Mouse (Mus musculus) embryo, embryonic 11 days (tissue): Measurements from ENCODE around the gene Atp8a2.
A peak's percentile ranks its signal among the peaks of the same experiment; 100 is the strongest.
"Not testable (repeated sequence)": the region's sequence is repeated elsewhere in the genome, so short reads cannot be mapped to it uniquely, and the experiment has no call there.

Experiments used
- DNase-seq: peaks from one replicate; pipeline ENCODE4 v3.0.0-alpha.2; 2015

Gene Atp8a2

GRCm38 (mm10) chr14:59759196-59759839 lies 437.7 kb downstream of the Atp8a2 start:
- peak; percentile 29 for DNase-seq

GRCm38 (mm10) chr14:59752401-59752800 lies 444.6 kb downstream of the Atp8a2 start:
- DNase-seq, result no peak

GRCm38 (mm10) chr14:59750005-59750404 lies 447.0 kb downstream of the Atp8a2 start:
- no peak for DNase-seq

- no peak for DNase-seq
Observed at GRCm38 (mm10) chr14:59745676-59746075, 451.3 kb downstream of the Atp8a2 start.

GRCm38 (mm10) chr14:59741752-59742151 lies 455.2 kb downstream of the Atp8a2 start:
- DNase-seq, result no peak

- peak; percentile 60 for DNase-seq
Observed at GRCm38 (mm10) chr14:59739446-59739845, 457.5 kb downstream of the Atp8a2 start.

- peak; percentile 32 for DNase-seq
Observed at GRCm38 (mm10) chr14:59737734-59738294, 459.2 kb downstream of the Atp8a2 start.

- DNase-seq, result peak; percentile 65
Observed at GRCm38 (mm10) chr14:59736861-59737700, 459.9 kb downstream of the Atp8a2 start.

GRCm38 (mm10) chr14:59730043-59730390 lies 467.0 kb downstream of the Atp8a2 start:
- DNase-seq, result no peak

- no peak for DNase-seq
Observed at GRCm38 (mm10) chr14:59729298-59730042, 467.5 kb downstream of the Atp8a2 start.

- DNase-seq, result no peak
Observed at GRCm38 (mm10) chr14:59727016-59727415, 470.0 kb downstream of the Atp8a2 start.

GRCm38 (mm10) chr14:59723163-59723562 lies 473.8 kb downstream of the Atp8a2 start:
- DNase-seq, result no peak

GRCm38 (mm10) chr14:59721957-59722356 lies 475.0 kb downstream of the Atp8a2 start:
- DNase-seq, result no peak

- DNase-seq, result no peak
Observed at GRCm38 (mm10) chr14:59721356-59721755, 475.6 kb downstream of the Atp8a2 start.

- no peak for DNase-seq
Observed at GRCm38 (mm10) chr14:59720386-59720785, 476.6 kb downstream of the Atp8a2 start.

- DNase-seq, result not testable (repeated sequence)
Observed at GRCm38 (mm10) chr14:59716443-59717085, 480.4 kb downstream of the Atp8a2 start.

- DNase-seq, result peak; percentile 41
Observed at GRCm38 (mm10) chr14:59715695-59716442, 481.1 kb downstream of the Atp8a2 start.

GRCm38 (mm10) chr14:59709505-59710335 lies 487.3 kb downstream of the Atp8a2 start:
- DNase-seq, result no peak

GRCm38 (mm10) chr14:59708009-59708408 lies 489.0 kb downstream of the Atp8a2 start:
- no peak for DNase-seq

GRCm38 (mm10) chr14:59705326-59706058 lies 491.5 kb downstream of the Atp8a2 start:
- no peak for DNase-seq
